Mouse (Mus musculus) megakaryocyte, adult 5-6 weeks (primary cell): ENCODE measurements around the gene Gm3336. TPM values are rescaled to one million over a fixed set of nuclear protein-coding genes. Genes with fewer than 3 reads are reported as not detected.

Source experiments
- ATAC-seq: 2 replicates; pipeline ENCODE4 v1.8.0; 2016; ENCODE audit warnings: mild to moderate bottlenecking, inconsistent platforms; ENCODE audit not compliant: poor library complexity, severe bottlenecking
- total RNA-seq, 2 experiments: library from RNA; stranded (forward) in 1 of 2; stranded (reverse) in 1 of 2; fragments of 153-499, 151-499 nt in 1 of 2; fragments of 221-1000, 200-1000 nt in 1 of 2; gene quantifications; 2 replicates each; pipeline versions ENCODE4 v1.2.3 to v1.2.4; 2015 to 2017

The Gm3336 gene
- total RNA-seq, 2 experiments from 2014 or later = not detected

- ATAC-seq = peak; percentile 88
These were observed 42.5 kb downstream of the Gm3336 start, which contains the start of gene Mpv17l2 for GRCm38 (mm10) chr8:70760775-70761406. Gene Mpv17l2, minus strand, starts transcription at chr8:70760946.

- ATAC-seq = no peak
These were observed 43.8 kb downstream of the Gm3336 start for GRCm38 (mm10) chr8:70762118-70762517.

- no peak for ATAC-seq
These were observed 45.0 kb downstream of the Gm3336 start for GRCm38 (mm10) chr8:70763354-70763753.

- ATAC-seq = no peak
These were observed 45.7 kb downstream of the Gm3336 start for GRCm38 (mm10) chr8:70764026-70764425.

- no peak for ATAC-seq
These were observed 46.3 kb downstream of the Gm3336 start for GRCm38 (mm10) chr8:70764676-70765075.

- ATAC-seq = 0 out of 2 replicates have a peak, but pooled peaks have one; percentile 9
These were observed 47.0 kb downstream of the Gm3336 start for GRCm38 (mm10) chr8:70765329-70765728.

- ATAC-seq = peak; percentile 1; the same call in 1 of the 2 replicates
These were observed 47.7 kb downstream of the Gm3336 start for GRCm38 (mm10) chr8:70765838-70766570.

- peak; percentile 24 for ATAC-seq
These were observed 48.5 kb downstream of the Gm3336 start for GRCm38 (mm10) chr8:70766571-70767440.

- no peak for ATAC-seq
These were observed 49.2 kb downstream of the Gm3336 start for GRCm38 (mm10) chr8:70767503-70767902.

GRCm38 (mm10) chr8:70768231-70768776, 50.0 kb downstream of the Gm3336 start:
- peak; percentile 33 for ATAC-seq

GRCm38 (mm10) chr8:70768956-70769355, 50.6 kb downstream of the Gm3336 start:
- no peak for ATAC-seq

- ATAC-seq = peak; percentile 77
These were observed 51.0 kb downstream of the Gm3336 start for GRCm38 (mm10) chr8:70769359-70769758.

- ATAC-seq = no peak
These were observed 51.5 kb downstream of the Gm3336 start for GRCm38 (mm10) chr8:70769858-70770257.

- ATAC-seq = no peak
These were observed 52.4 kb downstream of the Gm3336 start for GRCm38 (mm10) chr8:70770748-70771147.

- no peak for ATAC-seq
These were observed 52.9 kb downstream of the Gm3336 start for GRCm38 (mm10) chr8:70771217-70771616.

GRCm38 (mm10) chr8:70772075-70772474, 53.7 kb downstream of the Gm3336 start:
- no peak for ATAC-seq

Other genes starting within 250 kb of the Gm3336 start
- 1.6 and 2.4 TPM in 2 replicates for gene Klhl26, start 241.6 kb upstream of the Gm3336 start, total RNA-seq (2015)
- gene Klhl26, start 241.6 kb upstream of the Gm3336 start, total RNA-seq (2017) = 3.6 and 5.4 TPM in 2 replicates
- gene Tmem59l, start 231.2 kb upstream of the Gm3336 start, total RNA-seq (2015) = not detected in 2 replicates
- gene Tmem59l, start 231.2 kb upstream of the Gm3336 start, total RNA-seq (2017) = not detected in 2 replicates
- gene Crlf1, start 225.4 kb upstream of the Gm3336 start, total RNA-seq (2015) = not detected in 2 replicates
- not detected in 2 replicates for gene Crlf1, start 225.4 kb upstream of the Gm3336 start, total RNA-seq (2017)
- 40.4 and 47.5 TPM in 2 replicates for gene Rex1bd, start 211.8 kb upstream of the Gm3336 start, total RNA-seq (2015)
- 37.3 and 43.7 TPM in 2 replicates for gene Rex1bd, start 211.8 kb upstream of the Gm3336 start, total RNA-seq (2017)
- gene Uba52, start 207.7 kb upstream of the Gm3336 start, total RNA-seq (2015) = 2,237 and 2,370 TPM in 2 replicates
- gene Uba52, start 207.7 kb upstream of the Gm3336 start, total RNA-seq (2017) = 4,162 and 4,635 TPM in 2 replicates
- gene Fkbp8, start 190.8 kb upstream of the Gm3336 start, total RNA-seq (2015) = 75.1 and 75.3 TPM in 2 replicates
- 146 and 166 TPM in 2 replicates for gene Fkbp8, start 190.8 kb upstream of the Gm3336 start, total RNA-seq (2017)
- 88.7 and 114 TPM in 2 replicates for gene Kxd1, start 190.6 kb upstream of the Gm3336 start, total RNA-seq (2015)
- 71.4 and 80.6 TPM in 2 replicates for gene Kxd1, start 190.6 kb upstream of the Gm3336 start, total RNA-seq (2017)
- 9.3 and 12.5 TPM in 2 replicates for gene Ell, start 179.1 kb upstream of the Gm3336 start, total RNA-seq (2015)
- 11.1 and 11.9 TPM in 2 replicates for gene Ell, start 179.1 kb upstream of the Gm3336 start, total RNA-seq (2017)
- 11.8 and 11.9 TPM in 2 replicates for gene Isyna1, start 124.2 kb upstream of the Gm3336 start, total RNA-seq (2015)
- gene Isyna1, start 124.2 kb upstream of the Gm3336 start, total RNA-seq (2017) = 13.9 and 15.7 TPM in 2 replicates
- 35.7 and 38.2 TPM in 2 replicates for gene Ssbp4, start 109.7 kb upstream of the Gm3336 start, total RNA-seq (2015)
- gene Ssbp4, start 109.7 kb upstream of the Gm3336 start, total RNA-seq (2017) = 61.3 and 76.1 TPM in 2 replicates
- 62.2 and 64.6 TPM in 2 replicates for gene Lrrc25, start 102.4 kb upstream of the Gm3336 start, total RNA-seq (2015)
- gene Lrrc25, start 102.4 kb upstream of the Gm3336 start, total RNA-seq (2017) = 29.3 and 33.8 TPM in 2 replicates
- gene Gdf15, start 86.1 kb upstream of the Gm3336 start, total RNA-seq (2015) = not detected in 2 replicates
- gene Gdf15, start 86.1 kb upstream of the Gm3336 start, total RNA-seq (2017) = not detected in 2 replicates
- gene Pgpep1, start 58.2 kb upstream of the Gm3336 start, total RNA-seq (2015) = 5.7 and 6.8 TPM in 2 replicates
- gene Pgpep1, start 58.2 kb upstream of the Gm3336 start, total RNA-seq (2017) = 1.5 and 4.0 TPM in 2 replicates
- gene Lsm4, start 45.3 kb upstream of the Gm3336 start, total RNA-seq (2015) = 82.1 and 84.4 TPM in 2 replicates
- 106 and 151 TPM in 2 replicates for gene Lsm4, start 45.3 kb upstream of the Gm3336 start, total RNA-seq (2017)
- gene Jund, start 19.6 kb upstream of the Gm3336 start, total RNA-seq (2015) = 26.7 and 44.1 TPM in 2 replicates
- gene Jund, start 19.6 kb upstream of the Gm3336 start, total RNA-seq (2017) = 24.0 and 28.9 TPM in 2 replicates
- 0.11 and 0.27 TPM in 2 replicates for gene Iqcn, start 15.1 kb upstream of the Gm3336 start, total RNA-seq (2015)
- gene Iqcn, start 15.1 kb upstream of the Gm3336 start, total RNA-seq (2017) = 0.04 TPM in 1 of 2 replicates, not detected in the other
- not detected in 2 replicates for gene Pde4c, start 5.2 kb downstream of the Gm3336 start, total RNA-seq (2015)
- gene Pde4c, start 5.2 kb downstream of the Gm3336 start, total RNA-seq (2017) = not detected in 2 replicates
- gene Rab3a, start 36.1 kb downstream of the Gm3336 start, total RNA-seq (2015) = 3.3 and 5.8 TPM in 2 replicates
- gene Rab3a, start 36.1 kb downstream of the Gm3336 start, total RNA-seq (2017) = 2.1 and 5.1 TPM in 2 replicates
- 34.4 and 44.7 TPM in 2 replicates for gene Mpv17l2, start 42.4 kb downstream of the Gm3336 start, total RNA-seq (2015)
- gene Mpv17l2, start 42.4 kb downstream of the Gm3336 start, total RNA-seq (2017) = 8.4 and 15.9 TPM in 2 replicates
- 4.6 and 5.0 TPM in 2 replicates for gene Pik3r2, start 58.2 kb downstream of the Gm3336 start, total RNA-seq (2015)
- 14.7 and 14.9 TPM in 2 replicates for gene Pik3r2, start 58.2 kb downstream of the Gm3336 start, total RNA-seq (2017)
- gene Mast3, start 86.5 kb downstream of the Gm3336 start, total RNA-seq (2015) = 56.2 and 65.4 TPM in 2 replicates
- gene Mast3, start 86.5 kb downstream of the Gm3336 start, total RNA-seq (2017) = 14.4 and 24.6 TPM in 2 replicates
- gene Il12rb1, start 89.9 kb downstream of the Gm3336 start, total RNA-seq (2015) = 0.80 and 1.5 TPM in 2 replicates
- 0.07 and 1.7 TPM in 2 replicates for gene Il12rb1, start 89.9 kb downstream of the Gm3336 start, total RNA-seq (2017)
- gene Arrdc2, start 121.2 kb downstream of the Gm3336 start, total RNA-seq (2015) = 9.0 and 11.0 TPM in 2 replicates
- gene Arrdc2, start 121.2 kb downstream of the Gm3336 start, total RNA-seq (2017) = 10.5 and 11.1 TPM in 2 replicates
- gene Kcnn1, start 144.7 kb downstream of the Gm3336 start, total RNA-seq (2015) = not detected in 2 replicates
- gene Kcnn1, start 144.7 kb downstream of the Gm3336 start, total RNA-seq (2017) = 0.33 TPM in 1 of 2 replicates, not detected in the other
- gene Ccdc124, start 155.4 kb downstream of the Gm3336 start, total RNA-seq (2015) = 32.7 and 38.9 TPM in 2 replicates
- gene Ccdc124, start 155.4 kb downstream of the Gm3336 start, total RNA-seq (2017) = 36.8 and 47.6 TPM in 2 replicates
- gene Slc5a5, start 174.2 kb downstream of the Gm3336 start, total RNA-seq (2015) = 0.07 TPM in 1 of 2 replicates, not detected in the other
- gene Slc5a5, start 174.2 kb downstream of the Gm3336 start, total RNA-seq (2017) = not detected in 2 replicates
- gene Rpl18a, start 178.9 kb downstream of the Gm3336 start, total RNA-seq (2015) = 5,087 and 5,550 TPM in 2 replicates
- gene Rpl18a, start 178.9 kb downstream of the Gm3336 start, total RNA-seq (2017) = 1,590 and 1,750 TPM in 2 replicates
- 15.0 and 17.1 TPM in 2 replicates for gene Map1s, start 187.4 kb downstream of the Gm3336 start, total RNA-seq (2015)
- 11.3 and 11.8 TPM in 2 replicates for gene Map1s, start 187.4 kb downstream of the Gm3336 start, total RNA-seq (2017)